Mouse (Mus musculus) v-Abl transformed pro-B cells (cell line): ENCODE data around the gene Ndufaf2.

ENCODE experiments used
- in situ Hi-C, 2 experiments: fragments of 400-800 bp; cut with MboI; formaldehyde crosslinking; loops; one replicate each; pipeline ENCODE4 v1.15.1; 2025; ENCODE audit not compliant: unreplicated experiment in 2 of 2

The Ndufaf2 gene

GRCm38 (mm10) chr13:107983231-107983847 is 175.1 kb downstream of the Ndufaf2 start:
- in situ Hi-C loops, result no loop called here

- in situ Hi-C loops, result no loop called here
Measured at GRCm38 (mm10) chr13:107979461-107979860, 179.0 kb downstream of the Ndufaf2 start.

- in situ Hi-C loops, result no loop called here
Measured at GRCm38 (mm10) chr13:107976886-107977656, 181.4 kb downstream of the Ndufaf2 start.

- in situ Hi-C loops, result no loop called here
Measured at GRCm38 (mm10) chr13:107972451-107972850, 186.0 kb downstream of the Ndufaf2 start.

- in situ Hi-C loops, result no loop called here
Measured at GRCm38 (mm10) chr13:107971868-107972267, 186.6 kb downstream of the Ndufaf2 start.

GRCm38 (mm10) chr13:107970422-107971142 is 187.8 kb downstream of the Ndufaf2 start:
- in situ Hi-C loops, result no loop called here

GRCm38 (mm10) chr13:107969961-107970391 is 188.4 kb downstream of the Ndufaf2 start:
- in situ Hi-C loops, result no loop called here

GRCm38 (mm10) chr13:107964616-107965015 is 193.8 kb downstream of the Ndufaf2 start:
- in situ Hi-C loops, result no loop called here

GRCm38 (mm10) chr13:107963471-107963870 is 195.0 kb downstream of the Ndufaf2 start:
- in situ Hi-C loops, result no loop called here

- in situ Hi-C loops, result no loop called here
Measured at GRCm38 (mm10) chr13:107962741-107963140, 195.7 kb downstream of the Ndufaf2 start.

GRCm38 (mm10) chr13:107961972-107962371 is 196.5 kb downstream of the Ndufaf2 start:
- in situ Hi-C loops, result no loop called here

- in situ Hi-C loops, result no loop called here
Measured at GRCm38 (mm10) chr13:107961501-107961900, 196.9 kb downstream of the Ndufaf2 start.

- in situ Hi-C loops, result no loop called here
Measured at GRCm38 (mm10) chr13:107960549-107960948, 197.9 kb downstream of the Ndufaf2 start.

GRCm38 (mm10) chr13:107959891-107960290 is 198.5 kb downstream of the Ndufaf2 start:
- in situ Hi-C loops, result no loop called here

GRCm38 (mm10) chr13:107956246-107956645 is 202.2 kb downstream of the Ndufaf2 start:
- in situ Hi-C loops, result no loop called here

GRCm38 (mm10) chr13:107955327-107956110 is 202.9 kb downstream of the Ndufaf2 start:
- in situ Hi-C loops, result no loop called here

- in situ Hi-C loops, result no loop called here
Measured at GRCm38 (mm10) chr13:107954445-107955261, 203.8 kb downstream of the Ndufaf2 start.

GRCm38 (mm10) chr13:107954100-107954444 is 204.4 kb downstream of the Ndufaf2 start:
- in situ Hi-C loops, result no loop called here
